Mouse (Mus musculus): ENCODE measurements at regions not wholly inside any gene's neighbourhood (a gene's known extent, or its start where the extent isn't known, plus 50 kb on each side); places are given as distances from the start of the nearest gene placed in this dataset.

GRCm38 (mm10) chr5:50733711-50734110, 674.9 kb upstream of the Adgra3 start:
- 69% methylated on average over 3 of the region's 3 CpGs for WGBS
- Histone ChIP-seq H3K36me3 (no peaks in the 10 kb centered on the region), H3K9ac (no peak overlapping the region), H3K27ac (no peak overlapping the region), H3K27me3 (no peaks in the 10 kb centered on the region), H3K9me3 (replicated peaks) (no peaks in the 10 kb centered on the region), H3K4me2 (replicated peaks) (no peak overlapping the region), H3K4me1 (no peaks in the 10 kb centered on the region), H3K4me3 (no peak overlapping the region)
- no peak for ATAC-seq (ENCODE audit: low FRiP score)

- no peak overlapping the region for H3K9ac ChIP-seq
- no peaks in the 10 kb centered on the region for H3K27me3 ChIP-seq
- H3K4me2 ChIP-seq (replicated peaks): no peak overlapping the region
- ATAC-seq (ENCODE audit: low FRiP score): no peak
- H3K27ac ChIP-seq: no peak overlapping the region
- no peak overlapping the region for H3K4me3 ChIP-seq
- no peaks in the 10 kb centered on the region for H3K4me1 ChIP-seq
- no peaks in the 10 kb centered on the region for H3K36me3 ChIP-seq
- no peaks in the 10 kb centered on the region for H3K9me3 ChIP-seq (replicated peaks)
- 71% methylated on average over 1 of the region's 1 CpGs for WGBS
These were observed 669.7 kb upstream of the Adgra3 start for GRCm38 (mm10) chr5:50728337-50729003.

GRCm38 (mm10) chr5:50706945-50707663, 648.3 kb upstream of the Adgra3 start:
- WGBS: 75% methylated on average over 2 of the region's 2 CpGs
- no peak overlapping the region for H3K27ac ChIP-seq
- no peaks in the 10 kb centered on the region for H3K36me3 ChIP-seq
- ATAC-seq (ENCODE audit: low FRiP score): no peak
- H3K4me1 ChIP-seq: no peaks in the 10 kb centered on the region
- H3K4me2 ChIP-seq (replicated peaks): no peak overlapping the region
- H3K27me3 ChIP-seq: no peaks in the 10 kb centered on the region
- no peak overlapping the region for H3K4me3 ChIP-seq
- no peak overlapping the region for H3K9ac ChIP-seq
- no peaks in the 10 kb centered on the region for H3K9me3 ChIP-seq (replicated peaks)

- ATAC-seq (ENCODE audit: low FRiP score): no peak; the same call in 1 of the 2 replicates
- Histone ChIP-seq H3K36me3 (no peaks in the 10 kb centered on the region), H3K27me3 (no peaks in the 10 kb centered on the region), H3K4me1 (0 out of 2 replicates have a peak, but pooled peaks cover 3% of the 10 kb centered on the region), H3K9me3 (replicated peaks) (no peaks in the 10 kb centered on the region), H3K27ac (no peak overlapping the region), H3K4me3 (no peak overlapping the region), H3K9ac (no peak overlapping the region), H3K4me2 (replicated peaks) (no peak overlapping the region)
- 10% methylated on average over 2 of the region's 2 CpGs for WGBS
These were observed 639.3 kb upstream of the Adgra3 start for GRCm38 (mm10) chr5:50698084-50698483.

- H3K27me3 ChIP-seq: no peaks in the 10 kb centered on the region
- ATAC-seq (ENCODE audit: low FRiP score): 0 out of 2 replicates have a peak, but pooled peaks have one; percentile 16
- 33% methylated on average over 8 of the region's 8 CpGs for WGBS
- H3K36me3 ChIP-seq: no peaks in the 10 kb centered on the region
- H3K4me3 ChIP-seq: no peak overlapping the region
- no peak overlapping the region for H3K27ac ChIP-seq
- no peaks in the 10 kb centered on the region for H3K9me3 ChIP-seq (replicated peaks)
- H3K4me2 ChIP-seq (replicated peaks): no peak overlapping the region
- H3K4me1 ChIP-seq: 0 out of 2 replicates have a peak, but pooled peaks cover 3% of the 10 kb centered on the region
- H3K9ac ChIP-seq: no peak overlapping the region
These were observed 638.8 kb upstream of the Adgra3 start for GRCm38 (mm10) chr5:50697588-50697987.

GRCm38 (mm10) chr5:50688362-50688761, 629.6 kb upstream of the Adgra3 start:
- Histone ChIP-seq H3K9me3 (replicated peaks) (no peaks in the 10 kb centered on the region), H3K4me1 (no peaks in the 10 kb centered on the region), H3K4me3 (no peak overlapping the region), H3K4me2 (replicated peaks) (no peak overlapping the region), H3K36me3 (no peaks in the 10 kb centered on the region), H3K9ac (no peak overlapping the region), H3K27me3 (no peaks in the 10 kb centered on the region), H3K27ac (no peak overlapping the region)
- WGBS: 81% methylated on average over 2 of the region's 2 CpGs
- ATAC-seq (ENCODE audit: low FRiP score): no peak

- Histone ChIP-seq H3K4me3 (no peak overlapping the region), H3K4me2 (replicated peaks) (no peak overlapping the region), H3K27me3 (no peaks in the 10 kb centered on the region), H3K4me1 (no peaks in the 10 kb centered on the region), H3K36me3 (no peaks in the 10 kb centered on the region), H3K9ac (no peak overlapping the region), H3K27ac (no peak overlapping the region), H3K9me3 (replicated peaks) (no peaks in the 10 kb centered on the region)
- no peak for ATAC-seq (ENCODE audit: low FRiP score)
- 85% methylated on average over 5 of the region's 5 CpGs for WGBS
These were observed 625.2 kb upstream of the Adgra3 start for GRCm38 (mm10) chr5:50683966-50684365.

GRCm38 (mm10) chr5:50636539-50636938, 577.7 kb upstream of the Adgra3 start:
- H3K9me3 ChIP-seq (replicated peaks): no peaks in the 10 kb centered on the region
- H3K36me3 ChIP-seq: no peaks in the 10 kb centered on the region
- no peak overlapping the region for H3K4me2 ChIP-seq (replicated peaks)
- no peaks in the 10 kb centered on the region for H3K4me1 ChIP-seq
- H3K4me3 ChIP-seq: no peak overlapping the region
- H3K9ac ChIP-seq: no peak overlapping the region
- ATAC-seq (ENCODE audit: low FRiP score): no peak
- H3K27ac ChIP-seq: no peak overlapping the region
- no peaks in the 10 kb centered on the region for H3K27me3 ChIP-seq

- Histone ChIP-seq H3K9me3 (replicated peaks) (no peaks in the 10 kb centered on the region), H3K36me3 (no peaks in the 10 kb centered on the region), H3K4me3 (no peak overlapping the region), H3K4me1 (no peaks in the 10 kb centered on the region), H3K9ac (no peak overlapping the region), H3K27ac (no peak overlapping the region), H3K27me3 (no peaks in the 10 kb centered on the region), H3K4me2 (replicated peaks) (no peak overlapping the region)
- WGBS: 77% methylated on average over 6 of the region's 6 CpGs
- peak; percentile 64; the same call in 1 of the 2 replicates for ATAC-seq (ENCODE audit: low FRiP score)
These were observed 567.8 kb upstream of the Adgra3 start for GRCm38 (mm10) chr5:50626648-50627047.

GRCm38 (mm10) chr5:50624206-50624605, 565.4 kb upstream of the Adgra3 start:
- H3K27ac ChIP-seq: no peak overlapping the region
- no peak for ATAC-seq (ENCODE audit: low FRiP score)
- no peaks in the 10 kb centered on the region for H3K9me3 ChIP-seq (replicated peaks)
- H3K9ac ChIP-seq: no peak overlapping the region
- no peak overlapping the region for H3K4me3 ChIP-seq
- H3K4me2 ChIP-seq (replicated peaks): no peak overlapping the region
- no peaks in the 10 kb centered on the region for H3K27me3 ChIP-seq
- H3K36me3 ChIP-seq: no peaks in the 10 kb centered on the region
- no peaks in the 10 kb centered on the region for H3K4me1 ChIP-seq

Data from hindbrain, embryonic 12.5 days (tissue).